Mouse (Mus musculus) brain, adult 2 months (tissue): Measurements from ENCODE around the gene Terf2ip.

Experiments used
- DNase-seq: peaks from one replicate; pipeline ENCODE4 v3.0.0; 2011; ENCODE audit warnings: low read depth, low spot score

The Terf2ip gene

DNA sequence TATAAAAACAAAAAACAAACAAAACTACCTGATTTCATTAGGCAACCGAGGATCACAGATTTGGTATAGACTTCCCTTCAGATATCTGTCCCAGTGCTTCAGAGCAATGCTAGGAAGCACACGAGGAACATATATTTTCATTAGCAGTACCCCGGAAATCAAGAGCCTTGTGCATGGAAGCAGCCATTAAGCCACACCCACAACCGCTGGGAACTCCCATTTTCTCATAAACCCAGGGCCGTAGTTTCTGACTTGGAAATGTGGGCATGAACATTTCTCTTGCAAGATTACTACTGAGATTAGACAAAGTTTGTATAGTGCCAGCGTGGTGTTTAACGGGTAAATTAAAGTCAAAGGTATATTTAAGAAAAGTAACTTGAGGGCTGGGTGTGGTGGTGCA lies 1.6 kb upstream of the Terf2ip start:
- DNase-seq = no peak

- peak; percentile 45 for DNase-seq
These were observed 631 bp downstream of the Terf2ip start for GRCm38 (mm10) chr8:112011816-112012242.

DNA sequence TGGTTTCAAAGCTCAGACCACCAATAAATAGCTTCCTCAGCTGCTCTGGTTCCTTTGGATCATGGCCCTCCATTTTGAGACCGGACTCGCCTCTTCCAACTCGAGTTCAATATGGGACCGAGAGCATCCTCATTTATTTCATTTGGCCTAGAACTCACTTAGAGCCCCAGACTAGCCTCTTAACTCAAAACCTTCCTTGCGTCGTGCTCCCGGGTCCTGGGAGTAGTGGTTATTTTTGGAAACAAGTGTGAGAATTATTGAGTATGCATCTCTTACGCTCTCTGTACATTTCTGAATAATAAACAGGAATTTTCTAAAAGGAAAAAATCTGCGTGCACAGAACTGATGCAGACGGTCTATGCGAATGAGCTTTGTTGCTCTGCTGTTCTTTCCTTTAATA lies 3.7 kb downstream of the Terf2ip start, which contains the start of gene Gm6793:
Gm6793 (minus strand) TSS at position 101 of the 400 bp plus-strand sequence.
- no peak for DNase-seq

- DNase-seq = no peak
These were observed 18.3 kb downstream of the Terf2ip start for GRCm38 (mm10) chr8:112029455-112029854.

DNA sequence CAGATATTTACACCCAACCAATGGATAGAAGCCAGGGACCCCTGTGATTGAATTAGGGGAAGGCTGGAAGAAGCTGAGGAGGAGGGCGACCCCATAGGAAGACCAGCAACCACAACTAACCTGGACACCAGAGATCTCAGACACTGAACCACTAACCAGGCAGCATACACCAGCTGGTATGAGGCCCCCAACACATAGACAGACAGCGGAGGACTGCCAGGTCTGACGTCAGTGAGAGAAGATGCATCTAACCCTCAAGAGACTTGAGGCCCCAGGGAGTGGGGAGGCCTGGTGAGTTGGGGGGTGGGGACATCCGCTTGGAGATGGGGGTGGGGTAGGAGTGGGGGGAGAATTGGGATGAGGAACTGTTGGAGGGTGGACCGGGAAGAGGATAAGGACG lies 19.5 kb downstream of the Terf2ip start:
- DNase-seq = no peak

- no peak for DNase-seq
These were observed 21.9 kb downstream of the Terf2ip start for GRCm38 (mm10) chr8:112033071-112033470.

- peak; percentile 75 for DNase-seq
These were observed 23.4 kb downstream of the Terf2ip start for GRCm38 (mm10) chr8:112034603-112035002.

DNA sequence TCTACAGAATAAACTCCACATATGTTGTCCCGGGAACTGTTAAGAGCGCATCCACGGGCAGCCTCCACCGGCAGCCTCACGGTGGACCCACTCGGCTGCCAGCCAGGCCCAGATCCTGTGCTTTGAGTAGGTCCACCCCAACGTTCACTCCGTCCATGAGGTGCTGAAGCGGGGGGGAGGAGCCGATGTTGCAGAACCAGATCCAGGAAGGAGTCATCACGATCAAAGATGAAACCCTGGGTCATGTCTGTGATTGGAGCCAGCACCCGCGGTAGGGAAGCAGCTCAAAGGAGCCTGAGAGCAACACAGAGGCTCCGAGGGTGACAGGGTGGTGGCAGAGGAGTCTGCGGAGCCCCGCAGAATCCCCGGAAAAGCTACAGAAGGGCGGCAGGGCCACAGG lies 26.3 kb downstream of the Terf2ip start:
- no peak for DNase-seq

DNA sequence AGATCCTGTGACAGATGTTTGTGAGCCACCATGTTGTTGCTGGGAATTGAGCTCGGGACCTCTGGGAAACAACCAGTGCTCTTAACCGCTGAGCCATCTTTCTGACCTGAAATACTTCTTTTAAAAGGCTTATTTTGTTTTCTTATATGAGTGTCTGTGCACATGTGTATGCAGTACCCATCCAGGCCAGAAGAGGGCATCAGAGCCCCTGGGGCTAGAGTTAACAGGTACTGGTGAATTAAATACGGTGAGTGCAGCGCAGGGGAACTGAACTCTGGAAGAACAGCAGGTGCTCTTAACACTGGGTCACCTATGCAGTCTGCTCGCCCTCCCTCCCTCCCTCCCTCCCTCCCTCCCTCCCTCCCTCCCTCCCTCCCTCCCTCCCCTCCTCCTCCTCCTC lies 34.0 kb downstream of the Terf2ip start:
- no peak for DNase-seq

DNA sequence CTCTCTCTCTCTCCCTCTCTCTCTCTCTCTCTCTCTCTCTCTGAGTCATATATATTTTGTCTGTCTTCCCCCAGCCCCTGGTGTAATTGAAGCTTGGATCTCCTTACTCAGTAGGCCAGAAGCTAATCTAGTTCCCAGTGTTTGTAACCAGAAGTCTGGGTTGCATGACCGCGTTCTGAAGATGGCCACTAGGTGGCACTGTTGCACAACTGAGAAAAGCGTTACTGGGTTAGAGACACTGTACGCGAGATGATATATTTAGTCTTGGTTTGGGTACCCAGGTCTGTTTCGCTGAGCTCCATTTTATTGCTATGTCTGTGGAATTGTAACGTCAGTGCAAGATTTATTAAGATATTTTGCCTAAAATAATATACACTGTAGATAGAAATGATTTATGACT lies 34.7 kb downstream of the Terf2ip start:
- DNase-seq = peak; percentile 90

DNA sequence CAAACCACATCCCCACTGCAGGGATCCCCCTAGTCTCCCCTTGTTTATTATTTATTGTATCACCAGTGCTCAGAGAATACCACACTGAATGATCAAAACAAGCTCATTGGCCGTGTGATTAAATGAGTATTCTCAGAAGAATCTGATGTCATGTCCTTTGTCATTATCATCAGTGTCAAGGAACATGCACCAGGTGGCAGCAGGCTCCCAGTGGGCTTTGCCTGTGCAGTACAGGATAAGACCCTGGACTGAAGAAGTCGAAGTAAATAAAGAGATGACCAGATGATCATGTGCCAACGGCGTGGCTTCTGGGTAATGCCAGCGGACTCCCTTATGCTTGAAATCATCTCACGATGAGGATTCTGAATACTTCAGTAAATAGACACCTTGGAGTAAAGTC lies 37.1 kb downstream of the Terf2ip start:
- DNase-seq = no peak

DNA sequence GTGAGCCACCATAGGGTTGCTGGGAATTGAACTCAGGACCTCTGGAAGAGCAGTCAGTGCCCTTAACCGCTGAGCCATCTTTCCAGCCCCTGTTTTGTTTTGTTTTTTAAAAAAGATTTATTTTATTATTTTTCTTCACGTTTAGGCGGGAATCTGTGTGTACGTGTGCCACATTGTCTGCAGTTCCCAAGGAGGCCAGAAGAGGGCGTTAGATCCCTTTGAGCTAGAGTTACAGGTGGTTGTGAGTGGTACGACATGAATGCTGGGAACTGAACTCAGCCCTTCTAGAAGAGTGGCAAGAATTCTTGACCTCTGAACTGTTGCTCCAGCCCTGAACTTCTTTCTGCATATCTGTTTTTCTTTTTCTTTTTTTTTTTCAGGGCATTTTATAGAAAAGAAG lies 38.8 kb downstream of the Terf2ip start:
- no peak for DNase-seq

GRCm38 (mm10) chr8:112051537-112051936 lies 40.3 kb downstream of the Terf2ip start:
- no peak for DNase-seq

GRCm38 (mm10) chr8:112054456-112054855 lies 43.3 kb downstream of the Terf2ip start:
- DNase-seq = peak; percentile 73

DNA sequence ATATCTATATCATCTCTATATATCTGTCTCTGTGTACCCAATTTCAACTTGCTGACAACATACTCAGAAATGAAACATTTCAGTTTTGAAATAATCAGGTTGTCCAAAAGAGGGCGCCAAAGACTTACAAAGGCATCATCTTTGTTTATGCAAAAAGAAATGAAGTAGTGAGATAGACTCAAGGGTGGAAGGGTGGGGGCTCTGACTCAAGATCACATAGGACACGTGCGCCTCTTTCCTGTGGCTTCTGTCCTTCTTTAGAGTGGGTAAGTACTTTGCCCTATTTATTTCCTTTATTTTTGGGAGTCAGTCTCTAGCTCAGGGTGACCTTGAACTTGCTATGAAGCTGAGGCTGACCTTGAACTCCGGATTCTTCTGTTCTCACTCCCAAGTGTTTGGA lies 50.2 kb downstream of the Terf2ip start:
- DNase-seq = peak; percentile 72
